Mouse (Mus musculus): ENCODE data around the gene Ormdl2. TPM values are rescaled to one million over a fixed set of nuclear protein-coding genes. Genes with fewer than 3 reads are reported as not detected.

The Ormdl2 gene
- polyA plus RNA-seq, 1 experiment from 2014 or later = 43.0 TPM

GRCm38 (mm10) chr10:128795581-128795980 is 25.9 kb downstream of the Ormdl2 start:
- H3K4me3 ChIP-seq (ENCODE audit: low read length) = no peak overlapping the region
- H3K27ac ChIP-seq (ENCODE audit: low read length) = no peak overlapping the region
- 84% methylated on average over 3 of the region's 3 CpGs for WGBS
- ATAC-seq (replicated peaks; ENCODE audit: extremely low read depth, insufficient read depth, low FRiP score) = no peak
- no peak overlapping the region for H3K9ac ChIP-seq (ENCODE audit: low read length)
- no peak overlapping the region for H3K4me2 ChIP-seq (ENCODE audit: low read depth, low read length)
- no peaks in the 10 kb centered on the region for H3K36me3 ChIP-seq (ENCODE audit: control insufficient read depth, insufficient read depth)
- H3K4me1 ChIP-seq (ENCODE audit: control insufficient read depth, insufficient read depth, low read length) = no peaks in the 10 kb centered on the region
- H3K9me3 ChIP-seq (replicated peaks; ENCODE audit: control insufficient read depth, low read length) = no peaks in the 10 kb centered on the region
- no peaks in the 10 kb centered on the region for H3K27me3 ChIP-seq (ENCODE audit: control insufficient read depth, insufficient read depth, low read length)

DNA sequence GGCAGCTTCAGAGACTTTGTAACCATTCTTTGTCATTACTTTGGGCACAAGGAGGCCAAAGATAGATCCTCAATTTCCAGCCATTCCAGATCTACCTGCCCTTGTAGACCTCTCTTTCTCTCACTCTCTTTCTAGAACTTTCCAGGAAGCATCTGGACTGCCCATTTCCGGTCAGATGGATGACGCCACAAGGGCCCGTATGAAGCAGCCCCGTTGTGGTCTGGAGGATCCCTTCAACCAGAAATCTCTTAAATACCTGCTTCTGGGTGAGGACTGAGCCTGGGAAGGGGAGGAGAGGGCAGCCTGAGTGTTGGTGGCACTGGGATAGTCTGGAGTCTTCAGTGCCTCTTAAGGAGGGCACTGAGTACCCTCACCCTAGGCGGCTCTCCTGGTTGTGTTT is 27.1 kb downstream of the Ormdl2 start:
- H3K9ac ChIP-seq (ENCODE audit: low read length) = no peak overlapping the region
- H3K4me2 ChIP-seq (ENCODE audit: low read depth, low read length) = no peak overlapping the region
- no peak for ATAC-seq (replicated peaks; ENCODE audit: extremely low read depth, insufficient read depth, low FRiP score)
- H3K4me3 ChIP-seq (ENCODE audit: low read length) = no peak overlapping the region
- no peaks in the 10 kb centered on the region for H3K4me1 ChIP-seq (ENCODE audit: control insufficient read depth, insufficient read depth, low read length)
- no peak overlapping the region for H3K27ac ChIP-seq (ENCODE audit: low read length)
- no peaks in the 10 kb centered on the region for H3K9me3 ChIP-seq (replicated peaks; ENCODE audit: control insufficient read depth, low read length)
- H3K36me3 ChIP-seq (ENCODE audit: control insufficient read depth, insufficient read depth) = no peaks in the 10 kb centered on the region
- whole genome bisulfite sequencing = 89% methylated on average over 5 of the region's 5 CpGs
- no peaks in the 10 kb centered on the region for H3K27me3 ChIP-seq (ENCODE audit: control insufficient read depth, insufficient read depth, low read length)

DNA sequence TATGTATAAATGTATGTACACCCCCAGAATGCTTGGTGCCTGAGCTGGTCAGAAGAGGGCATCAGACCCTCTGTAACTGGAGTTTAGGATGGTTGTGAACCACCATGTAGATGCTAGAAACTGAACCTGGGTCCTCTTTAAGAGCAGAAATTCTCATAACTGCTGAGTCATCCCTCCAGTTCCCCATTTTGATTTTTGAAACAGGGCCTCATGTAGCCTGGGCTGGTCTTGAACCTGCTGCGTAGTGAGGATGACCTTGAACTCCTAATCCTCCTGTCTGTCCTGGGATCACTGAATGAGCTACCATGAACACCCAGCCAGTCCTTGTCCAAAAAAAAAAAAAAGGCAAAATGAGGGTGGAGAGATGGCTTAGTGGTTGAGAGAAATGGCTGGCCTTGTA is 28.2 kb downstream of the Ormdl2 start:
- H3K27me3 ChIP-seq (ENCODE audit: control insufficient read depth, insufficient read depth, low read length) = no peaks in the 10 kb centered on the region
- H3K9me3 ChIP-seq (replicated peaks; ENCODE audit: control insufficient read depth, low read length) = no peaks in the 10 kb centered on the region
- no peaks in the 10 kb centered on the region for H3K4me1 ChIP-seq (ENCODE audit: control insufficient read depth, insufficient read depth, low read length)
- WGBS = 97% methylated on average over 1 of the region's 1 CpGs
- no peak for ATAC-seq (replicated peaks; ENCODE audit: extremely low read depth, insufficient read depth, low FRiP score)
- no peak overlapping the region for H3K4me3 ChIP-seq (ENCODE audit: low read length)
- no peaks in the 10 kb centered on the region for H3K36me3 ChIP-seq (ENCODE audit: control insufficient read depth, insufficient read depth)
- no peak overlapping the region for H3K4me2 ChIP-seq (ENCODE audit: low read depth, low read length)
- H3K27ac ChIP-seq (ENCODE audit: low read length) = no peak overlapping the region
- no peak overlapping the region for H3K9ac ChIP-seq (ENCODE audit: low read length)

GRCm38 (mm10) chr10:128792041-128792440 is 29.4 kb downstream of the Ormdl2 start:
- no peak overlapping the region for H3K27ac ChIP-seq (ENCODE audit: low read length)
- H3K4me3 ChIP-seq (ENCODE audit: low read length) = no peak overlapping the region
- no peak overlapping the region for H3K9ac ChIP-seq (ENCODE audit: low read length)
- no peaks in the 10 kb centered on the region for H3K9me3 ChIP-seq (replicated peaks; ENCODE audit: control insufficient read depth, low read length)
- no peaks in the 10 kb centered on the region for H3K4me1 ChIP-seq (ENCODE audit: control insufficient read depth, insufficient read depth, low read length)
- H3K27me3 ChIP-seq (ENCODE audit: control insufficient read depth, insufficient read depth, low read length) = no peaks in the 10 kb centered on the region
- ATAC-seq (replicated peaks; ENCODE audit: extremely low read depth, insufficient read depth, low FRiP score) = no peak
- no peaks in the 10 kb centered on the region for H3K36me3 ChIP-seq (ENCODE audit: control insufficient read depth, insufficient read depth)
- no peak overlapping the region for H3K4me2 ChIP-seq (ENCODE audit: low read depth, low read length)

DNA sequence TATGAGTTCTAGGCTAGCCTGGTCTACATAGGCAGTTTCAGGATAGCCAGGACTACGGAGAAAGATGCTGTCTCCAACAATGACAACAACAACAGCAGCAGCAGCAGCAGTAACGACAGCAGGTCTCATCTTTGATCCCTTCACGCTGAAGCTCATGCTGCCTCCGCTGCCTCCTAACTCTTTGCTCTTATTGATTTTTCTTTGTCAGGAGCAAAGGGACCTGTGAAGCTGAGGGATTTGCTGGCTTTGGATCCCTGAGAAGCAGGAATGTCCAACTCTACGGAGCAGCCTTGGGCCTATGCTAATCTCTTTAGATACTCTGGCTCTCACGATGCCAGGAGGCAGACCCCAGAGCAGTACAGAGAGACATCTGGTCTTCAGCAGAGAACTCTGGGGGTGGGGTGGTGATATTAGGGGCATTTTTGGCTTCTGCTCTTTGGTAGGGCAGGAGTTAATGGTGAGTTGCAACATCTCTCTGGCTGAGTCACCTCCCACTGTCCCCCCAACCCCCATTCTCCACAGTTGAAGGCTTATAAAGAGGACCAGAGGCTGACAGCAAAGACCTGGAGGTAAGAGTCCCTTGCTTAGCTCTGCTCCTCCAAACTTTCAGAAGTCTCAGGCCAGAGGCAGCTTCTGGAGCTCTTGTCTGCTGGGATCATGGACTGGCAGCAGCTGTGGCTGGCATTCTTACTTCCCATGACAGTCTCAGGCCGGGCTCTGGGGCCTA is 30.9 kb downstream of the Ormdl2 start, which contains the start of gene Mmp19:
Gene Mmp19, plus strand, starts transcription at position 513 of the 727 bp plus-strand sequence.
- 58% methylated on average over 7 of the region's 7 CpGs for WGBS
- H3K27me3 ChIP-seq (ENCODE audit: control insufficient read depth, insufficient read depth, low read length) = no peaks in the 10 kb centered on the region
- no peak within 1 kb of the TSS; the same call in 1 of the 2 replicates for H3K9ac ChIP-seq (ENCODE audit: low read length)
- H3K4me2 ChIP-seq (ENCODE audit: low read depth, low read length) = no peak within 1 kb of the TSS
- H3K4me3 ChIP-seq (ENCODE audit: low read length) = 0 out of 2 replicates have a peak within 1 kb of the TSS, but pooled peaks have one; percentile 4
- no peaks in the 10 kb centered on the region for H3K4me1 ChIP-seq (ENCODE audit: control insufficient read depth, insufficient read depth, low read length)
- no peaks in the 10 kb centered on the region for H3K36me3 ChIP-seq (ENCODE audit: control insufficient read depth, insufficient read depth)
- ATAC-seq (replicated peaks; ENCODE audit: extremely low read depth, insufficient read depth, low FRiP score) = no peak
- no peaks in the 10 kb centered on the region for H3K9me3 ChIP-seq (replicated peaks; ENCODE audit: control insufficient read depth, low read length)
- H3K27ac ChIP-seq (ENCODE audit: low read length) = no peak within 1 kb of the TSS; the same call in 1 of the 2 replicates

DNA sequence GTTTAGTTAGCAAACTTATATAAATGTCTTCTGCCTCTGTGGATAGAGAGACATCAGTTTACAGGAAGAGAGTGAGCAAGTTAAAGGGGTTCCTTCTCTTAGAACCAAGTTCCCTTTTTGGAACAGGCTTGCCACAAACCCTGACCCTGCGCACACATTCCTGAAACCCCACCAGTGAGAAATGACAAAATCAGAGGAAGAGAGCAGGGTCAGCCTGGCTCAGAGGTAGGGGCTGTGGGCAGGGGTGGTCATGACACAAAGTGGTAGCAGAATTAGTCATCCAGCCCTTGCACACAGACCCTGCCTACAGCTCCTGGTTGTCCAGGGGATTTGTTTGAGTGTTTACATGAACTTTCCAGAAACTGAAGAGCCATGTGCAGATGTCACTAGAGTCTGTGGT is 41.2 kb downstream of the Ormdl2 start:
- 88% methylated on average over 1 of the region's 1 CpGs for WGBS
- Histone ChIP-seq H3K4me1 (ENCODE audit: control insufficient read depth, insufficient read depth, low read length) (no peaks in the 10 kb centered on the region; the same call in 1 of the 2 replicates), H3K4me3 (ENCODE audit: low read length) (no peak overlapping the region), H3K4me2 (ENCODE audit: low read depth, low read length) (no peak overlapping the region), H3K9me3 (replicated peaks; ENCODE audit: control insufficient read depth, low read length) (peaks cover 7% of the 10 kb centered on the region), H3K36me3 (ENCODE audit: control insufficient read depth, insufficient read depth) (no peaks in the 10 kb centered on the region), H3K27me3 (ENCODE audit: control insufficient read depth, insufficient read depth, low read length) (no peaks in the 10 kb centered on the region), H3K9ac (ENCODE audit: low read length) (no peak overlapping the region), H3K27ac (ENCODE audit: low read length) (no peak overlapping the region)
- no peak for ATAC-seq (replicated peaks; ENCODE audit: extremely low read depth, insufficient read depth, low FRiP score)

DNA sequence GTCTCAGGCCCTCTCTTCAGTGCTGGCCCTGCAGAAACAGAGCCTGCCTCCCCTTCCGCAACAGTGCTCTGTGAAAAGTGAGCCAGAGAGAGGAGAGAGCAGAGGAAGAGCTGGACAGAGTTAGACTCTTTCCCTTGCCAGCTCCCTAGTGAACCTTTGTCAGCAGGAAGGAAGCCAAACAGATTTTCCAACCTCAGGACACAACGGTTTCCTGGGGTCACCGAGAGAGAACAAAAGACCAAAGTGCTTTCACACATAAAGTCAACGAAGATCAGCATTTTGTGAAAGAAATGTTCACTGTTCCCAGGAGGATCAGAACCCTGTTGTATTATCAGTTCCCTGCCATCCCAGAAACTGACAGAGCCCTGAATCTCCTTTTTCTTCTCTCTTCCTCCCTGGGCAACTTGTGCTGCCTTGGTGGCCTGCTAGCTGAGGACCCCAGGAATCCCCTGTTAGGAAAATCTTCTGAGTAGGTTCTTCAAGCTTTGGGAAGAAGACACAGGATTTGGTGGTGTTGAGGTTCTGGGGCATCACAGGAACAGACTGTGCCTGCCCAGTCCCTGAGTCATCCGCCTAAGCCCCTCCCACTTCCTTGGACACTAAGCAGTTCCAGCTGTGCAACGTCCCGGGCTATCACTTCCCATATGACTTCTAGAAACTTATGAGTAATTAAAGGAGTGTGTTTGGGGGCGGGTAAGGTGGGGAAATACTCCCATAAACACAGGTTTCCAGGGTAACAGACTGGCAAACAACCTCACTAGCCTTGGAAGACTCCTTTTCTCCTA is 42.2 kb downstream of the Ormdl2 start:
- Histone ChIP-seq H3K4me2 (ENCODE audit: low read depth, low read length) (peak overlapping the region; percentile 39; the same call in 1 of the 2 replicates), H3K9ac (ENCODE audit: low read length) (no peak overlapping the region), H3K36me3 (ENCODE audit: control insufficient read depth, insufficient read depth) (no peaks in the 10 kb centered on the region), H3K27ac (ENCODE audit: low read length) (peak overlapping the region; percentile 92), H3K9me3 (replicated peaks; ENCODE audit: control insufficient read depth, low read length) (peaks cover 6% of the 10 kb centered on the region), H3K4me3 (ENCODE audit: low read length) (no peak overlapping the region), H3K4me1 (ENCODE audit: control insufficient read depth, insufficient read depth, low read length) (no peaks in the 10 kb centered on the region; the same call in 1 of the 2 replicates), H3K27me3 (ENCODE audit: control insufficient read depth, insufficient read depth, low read length) (no peaks in the 10 kb centered on the region)
- ATAC-seq (replicated peaks; ENCODE audit: extremely low read depth, insufficient read depth, low FRiP score) = peak; percentile 93
- WGBS = 26% methylated on average over 8 of the region's 8 CpGs

DNA sequence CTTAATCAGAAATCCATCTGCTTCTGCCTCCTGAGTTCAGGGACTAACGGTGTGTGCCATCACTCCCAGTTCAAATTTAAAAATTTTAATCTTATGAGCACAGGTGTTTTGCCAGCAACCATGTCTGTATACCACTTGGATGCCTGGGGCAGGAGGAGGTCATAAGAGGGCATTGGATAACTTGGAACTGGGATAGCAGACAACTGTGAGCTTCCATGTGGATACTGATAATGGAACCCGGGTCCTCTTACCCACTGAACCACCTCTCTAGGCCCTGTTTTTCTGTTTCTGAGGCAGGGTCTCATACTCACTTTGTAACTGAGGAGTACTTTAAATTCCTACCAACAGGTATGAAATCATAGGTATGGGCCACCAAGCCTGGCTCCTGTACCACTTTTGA is 43.0 kb downstream of the Ormdl2 start:
- Histone ChIP-seq H3K27ac (ENCODE audit: low read length) (peak overlapping the region; percentile 92), H3K36me3 (ENCODE audit: control insufficient read depth, insufficient read depth) (no peaks in the 10 kb centered on the region), H3K9me3 (replicated peaks; ENCODE audit: control insufficient read depth, low read length) (no peaks in the 10 kb centered on the region; the same call in 1 of the 2 replicates), H3K4me2 (ENCODE audit: low read depth, low read length) (no peak overlapping the region), H3K4me3 (ENCODE audit: low read length) (no peak overlapping the region), H3K27me3 (ENCODE audit: control insufficient read depth, insufficient read depth, low read length) (no peaks in the 10 kb centered on the region), H3K9ac (ENCODE audit: low read length) (no peak overlapping the region), H3K4me1 (ENCODE audit: control insufficient read depth, insufficient read depth, low read length) (no peaks in the 10 kb centered on the region; the same call in 1 of the 2 replicates)
- WGBS = 81% methylated on average over 2 of the region's 2 CpGs
- ATAC-seq (replicated peaks; ENCODE audit: extremely low read depth, insufficient read depth, low FRiP score) = no peak

GRCm38 (mm10) chr10:128773685-128774084 is 47.8 kb downstream of the Ormdl2 start:
- H3K4me2 ChIP-seq (ENCODE audit: low read depth, low read length) = no peak overlapping the region

More at GRCm38 (mm10) chr10:128773685-128774084, 47.8 kb downstream of the Ormdl2 start:
- H3K36me3 ChIP-seq (ENCODE audit: control insufficient read depth, insufficient read depth) = no peaks in the 10 kb centered on the region
- no peak overlapping the region for H3K9ac ChIP-seq (ENCODE audit: low read length)
- WGBS = 17% methylated on average over 5 of the region's 5 CpGs
- no peak overlapping the region for H3K27ac ChIP-seq (ENCODE audit: low read length)
- H3K4me1 ChIP-seq (ENCODE audit: control insufficient read depth, insufficient read depth, low read length) = no peaks in the 10 kb centered on the region
- H3K27me3 ChIP-seq (ENCODE audit: control insufficient read depth, insufficient read depth, low read length) = no peaks in the 10 kb centered on the region
- no peaks in the 10 kb centered on the region for H3K9me3 ChIP-seq (replicated peaks; ENCODE audit: control insufficient read depth, low read length)
- no peak overlapping the region for H3K4me3 ChIP-seq (ENCODE audit: low read length)
- no peak for ATAC-seq (replicated peaks; ENCODE audit: extremely low read depth, insufficient read depth, low FRiP score)

All from heart, embryonic 16.5 days (tissue).